Mouse (Mus musculus): Measurements from ENCODE around the gene St6gal1.

DNA sequence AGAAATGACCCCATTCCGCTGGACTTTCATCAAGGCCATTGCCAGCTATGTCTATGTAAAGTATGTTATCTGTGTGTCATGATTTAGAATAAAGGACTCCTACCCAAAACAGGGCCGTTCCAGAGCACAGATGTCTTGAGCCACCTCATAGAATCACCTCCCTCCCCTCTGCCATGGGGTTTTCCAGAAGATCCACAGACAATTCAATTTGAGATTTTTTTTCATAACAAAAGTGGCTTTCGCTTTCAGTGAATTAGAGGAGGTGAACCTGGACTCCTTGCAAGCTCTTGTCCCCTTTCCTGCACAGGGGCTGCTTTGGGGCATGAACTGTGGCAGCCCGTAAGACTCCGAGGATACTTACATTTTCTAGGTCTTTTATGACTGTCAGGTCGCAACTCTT, 70.2 kb downstream of the St6gal1 start:
- TF ChIP-seq CTCF (IDR thresholded peaks at IDR 0.05; ENCODE audit: borderline replicate concordance, insufficient read depth, low read depth, low read length) (no peak), POLR2A (IDR thresholded peaks at IDR 0.05; ENCODE audit: borderline replicate concordance, insufficient read depth, low read length) (no peak)
